Mouse (Mus musculus): ENCODE data around the gene Adnp. TPM values are rescaled to one million over a fixed set of nuclear protein-coding genes. Genes with fewer than 3 reads are reported as not detected.
A peak's percentile ranks its signal among the peaks of the same experiment; 100 is the strongest.

The Adnp gene
- total RNA-seq, 4 experiments from 2014 or later = 49.1 to 73.9 (median 56.2) TPM

GRCm38 (mm10) chr2:168156361-168156760, 50.6 kb downstream of the Adnp start:
- DNase-seq = no peak

GRCm38 (mm10) chr2:168155666-168156065, 51.2 kb downstream of the Adnp start:
- DNase-seq = no peak

- DNase-seq = peak; percentile 79
These were observed 52.6 kb downstream of the Adnp start for GRCm38 (mm10) chr2:168154090-168154881.

DNA sequence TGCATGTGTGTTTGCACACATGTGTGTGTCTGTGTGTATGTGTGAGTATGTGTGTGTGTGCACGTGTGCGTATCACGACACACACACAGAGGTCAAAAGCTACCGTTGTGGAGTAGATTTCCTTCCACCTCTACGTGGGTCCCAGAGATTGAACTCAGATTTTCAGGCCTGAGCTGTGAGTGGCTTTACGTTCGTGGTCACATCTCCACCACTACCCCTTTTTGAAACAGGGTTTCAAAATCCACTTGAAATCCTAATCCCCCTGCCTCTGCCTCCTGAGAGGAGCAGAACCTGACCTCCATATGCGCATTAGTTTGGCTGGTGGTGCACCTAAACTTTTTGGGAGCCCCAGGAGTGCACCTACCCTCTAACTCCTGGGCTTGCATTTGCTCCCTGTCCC, 57.7 kb downstream of the Adnp start:
- no peak for DNase-seq

DNA sequence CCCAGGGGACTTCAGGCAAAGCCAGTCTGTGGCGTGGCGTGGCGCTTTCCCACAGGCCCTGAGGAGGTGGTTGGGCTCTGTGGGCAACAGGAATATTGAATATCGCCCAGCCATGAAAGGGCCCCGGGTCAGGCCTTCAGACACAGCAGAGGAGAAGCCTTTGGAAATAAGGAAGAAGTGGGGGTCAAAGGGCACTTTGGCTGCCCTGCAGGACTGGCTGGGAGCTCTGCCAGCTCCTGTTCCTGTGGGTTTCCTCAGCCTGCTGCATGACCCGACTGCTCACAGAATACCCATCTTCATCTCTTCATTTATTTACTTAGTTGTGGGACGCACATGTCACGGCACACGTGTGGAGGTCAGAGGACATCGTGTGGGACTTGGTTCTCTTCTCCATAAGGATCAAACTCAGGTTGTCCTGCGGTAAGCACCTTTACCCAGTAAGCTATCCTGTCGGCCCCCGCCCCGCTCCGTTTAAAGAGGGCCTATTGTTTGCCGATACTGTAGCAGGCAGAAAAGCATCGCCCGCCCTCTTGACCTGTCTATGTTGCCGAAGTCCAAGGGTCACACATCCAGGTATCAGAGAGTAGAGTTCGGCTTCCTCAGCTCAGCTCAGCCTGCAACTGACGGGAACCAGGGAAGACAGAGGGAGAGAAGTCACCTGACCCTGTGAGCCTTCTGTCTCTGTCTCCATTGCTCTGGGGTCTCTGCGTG, 59.0 kb downstream of the Adnp start:
- DNase-seq = no peak

DNA sequence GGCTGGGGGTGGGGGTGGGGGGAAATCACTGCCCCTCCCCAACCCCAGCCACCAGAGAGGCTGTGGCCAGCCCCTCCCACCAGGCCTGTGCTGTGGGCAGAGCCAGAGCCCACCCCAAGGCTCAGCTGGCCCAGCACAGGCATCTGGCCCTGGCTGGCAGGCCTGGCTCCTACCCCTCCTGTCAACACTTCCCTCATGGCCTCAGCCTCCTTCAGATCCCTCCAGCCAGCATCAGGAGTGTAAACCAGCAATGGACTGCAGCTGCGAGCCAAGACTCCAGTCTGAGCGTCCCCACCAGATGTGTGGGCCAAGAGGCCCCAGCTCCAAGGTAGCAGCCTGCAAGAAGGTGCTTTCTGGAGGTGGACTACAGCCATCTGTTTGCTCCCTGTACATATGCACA, 61.5 kb downstream of the Adnp start:
- DNase-seq = no peak

DNA sequence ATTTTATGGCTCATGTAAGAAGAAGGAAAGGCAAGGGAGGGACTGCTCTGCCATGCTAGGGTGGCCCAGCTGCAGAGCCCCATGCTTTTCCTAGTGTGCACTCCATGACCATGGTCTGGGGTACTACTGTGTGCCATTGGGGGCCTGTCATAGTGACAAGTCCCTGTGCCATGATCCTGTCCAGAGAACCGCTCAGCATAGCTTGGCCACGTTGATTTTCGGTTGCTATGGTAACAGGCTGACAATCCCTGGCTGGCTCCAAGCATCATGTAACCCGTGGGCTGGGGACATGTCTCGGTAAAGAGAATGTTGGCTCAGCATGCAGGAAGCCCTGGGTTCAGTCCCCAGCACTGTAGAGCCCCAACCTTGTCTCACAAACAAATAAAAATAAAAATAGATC, 63.1 kb downstream of the Adnp start:
- DNase-seq = no peak

- no peak for DNase-seq
These were observed 69.8 kb downstream of the Adnp start for GRCm38 (mm10) chr2:168137161-168137560.

Small RNA genes within 50 kb of the gene (microRNA-seq; reads per million reads assigned to microRNA genes)
- gene Gm24561 = 0 reads per million in 2 experiments

Other genes starting within 250 kb of the Adnp start
- 1 to 10 TPM; 1.5 to 4.4 (median 3.3) TPM for gene Ripor3, start 196.5 kb downstream of the Adnp start, total RNA-seq (2022)
- 1 to 10 TPM; 1.9 to 2.8 (median 2.3) TPM for gene Pard6b, start 126.1 kb downstream of the Adnp start, total RNA-seq (2022)
- 10 to 100 TPM; 25.8 to 44.4 (median 34.9) TPM for gene Gm20716, start 23.3 kb upstream of the Adnp start, total RNA-seq (2022)
- gene Dpm1, start 23.5 kb upstream of the Adnp start, total RNA-seq (2022) = 100 to 1,000 TPM; 107 to 133 (median 132) TPM
- gene Mocs3, start 23.5 kb upstream of the Adnp start, total RNA-seq (2022) = 10 to 100 TPM; 16.2 to 18.6 (median 17.9) TPM
- under 1 TPM in 1 of 4 experiments, not detected in 3; 0.08 TPM for gene Kcng1, start 74.6 kb upstream of the Adnp start, total RNA-seq (2022)

All from adrenal gland, adult 8-10 months (tissue).